Mouse (Mus musculus): ENCODE measurements around the gene Astn1. TPM values are rescaled to one million over a fixed set of nuclear protein-coding genes. Genes with fewer than 3 reads are reported as not detected.

Astn1 gene
- polyA plus RNA-seq, 1 experiment from 2014 or later, result 70.6 TPM

DNA sequence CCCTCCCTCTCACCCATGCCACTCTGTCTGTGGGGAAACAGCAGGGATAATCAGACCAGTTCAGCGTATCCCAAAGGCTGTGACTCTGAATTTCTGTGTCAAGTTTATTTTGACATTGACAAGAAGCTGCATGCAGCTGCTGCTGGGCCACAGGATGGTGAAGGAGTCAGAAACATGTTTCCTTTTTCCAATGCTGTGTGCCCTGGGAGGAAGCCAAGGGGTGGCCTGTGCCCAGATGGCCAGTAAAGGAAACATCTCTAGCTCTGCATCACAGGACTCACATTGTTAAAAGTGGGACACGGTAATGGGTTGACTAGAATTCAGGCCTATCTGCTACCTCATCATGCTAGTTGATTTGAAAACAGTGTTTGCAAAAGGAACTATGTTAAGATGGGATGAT is 279.2 kb downstream of the Astn1 start:
- Histone ChIP-seq H3K27me3 (ENCODE audit: control insufficient read depth, insufficient read depth, low read length) (no peaks in the 10 kb centered on the region), H3K4me1 (ENCODE audit: control insufficient read depth, insufficient read depth, low read length) (no peaks in the 10 kb centered on the region), H3K9ac (replicated peaks; ENCODE audit: low read depth, low read length) (no peak overlapping the region), H3K4me2 (ENCODE audit: low read depth, low read length) (no peak overlapping the region), H3K27ac (ENCODE audit: low read depth, low read length) (no peak overlapping the region), H3K36me3 (ENCODE audit: control insufficient read depth, insufficient read depth, low read length) (no peaks in the 10 kb centered on the region; the same call in 1 of the 2 replicates), H3K4me3 (ENCODE audit: low read depth, low read length) (no peak overlapping the region), H3K9me3 (ENCODE audit: control insufficient read depth, low read length) (no peaks in the 10 kb centered on the region)
- 84% methylated on average over 2 of the region's 2 CpGs for WGBS
- no peak for ATAC-seq (ENCODE audit: low read depth)

DNA sequence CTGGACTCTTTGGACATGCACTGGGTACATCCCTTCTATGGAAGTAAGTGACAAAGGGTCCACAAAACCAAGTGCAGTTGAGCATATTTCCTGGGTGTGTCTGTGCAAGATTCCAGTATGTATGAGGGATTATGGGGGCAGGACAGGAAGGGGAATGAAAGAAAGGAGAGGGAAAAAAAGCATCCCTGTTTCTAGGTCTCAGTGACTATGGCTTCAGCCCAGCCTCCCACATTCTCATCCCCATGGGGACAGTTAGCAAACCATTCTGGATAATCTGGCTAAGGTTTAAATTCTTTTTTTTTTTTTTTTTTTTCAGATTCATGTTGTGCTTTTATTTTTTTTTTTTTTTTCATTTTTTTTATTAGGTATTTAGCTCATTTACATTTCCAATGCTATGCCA is 280.2 kb downstream of the Astn1 start:
- H3K27ac ChIP-seq (ENCODE audit: low read depth, low read length), result no peak overlapping the region
- H3K4me1 ChIP-seq (ENCODE audit: control insufficient read depth, insufficient read depth, low read length), result no peaks in the 10 kb centered on the region
- no peak overlapping the region for H3K4me3 ChIP-seq (ENCODE audit: low read depth, low read length)
- no peaks in the 10 kb centered on the region for H3K9me3 ChIP-seq (ENCODE audit: control insufficient read depth, low read length)
- H3K4me2 ChIP-seq (ENCODE audit: low read depth, low read length), result no peak overlapping the region
- H3K9ac ChIP-seq (replicated peaks; ENCODE audit: low read depth, low read length), result no peak overlapping the region
- no peaks in the 10 kb centered on the region; the same call in 1 of the 2 replicates for H3K36me3 ChIP-seq (ENCODE audit: control insufficient read depth, insufficient read depth, low read length)
- no peak for ATAC-seq (ENCODE audit: low read depth)
- no peaks in the 10 kb centered on the region for H3K27me3 ChIP-seq (ENCODE audit: control insufficient read depth, insufficient read depth, low read length)

DNA sequence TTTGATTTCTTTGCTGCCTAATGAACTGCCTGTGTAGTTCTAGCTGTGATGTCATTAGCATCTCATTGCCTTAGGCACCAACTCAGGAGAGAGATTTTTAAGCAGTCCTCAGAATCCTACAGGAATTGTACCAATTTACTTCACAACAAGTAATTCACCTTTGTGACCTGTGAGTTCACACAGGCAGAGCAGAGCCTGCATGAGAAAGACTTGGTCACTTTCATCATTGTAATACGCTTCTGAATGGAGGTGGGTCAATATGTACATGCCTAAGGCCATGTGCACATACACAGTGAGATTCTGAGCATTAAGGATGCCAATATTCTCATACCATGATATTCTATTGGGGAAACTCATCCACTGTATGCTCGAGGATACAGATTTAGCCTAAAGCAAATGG is 290.7 kb downstream of the Astn1 start:
- no peaks in the 10 kb centered on the region for H3K4me1 ChIP-seq (ENCODE audit: control insufficient read depth, insufficient read depth, low read length)
- H3K36me3 ChIP-seq (ENCODE audit: control insufficient read depth, insufficient read depth, low read length), result 0 out of 2 replicates have a peak, but pooled peaks cover 5% of the 10 kb centered on the region
- WGBS, result 80% methylated on average over 2 of the region's 2 CpGs
- H3K27me3 ChIP-seq (ENCODE audit: control insufficient read depth, insufficient read depth, low read length), result no peaks in the 10 kb centered on the region
- ATAC-seq (ENCODE audit: low read depth), result no peak
- H3K4me2 ChIP-seq (ENCODE audit: low read depth, low read length), result no peak overlapping the region
- no peak overlapping the region for H3K4me3 ChIP-seq (ENCODE audit: low read depth, low read length)
- H3K9me3 ChIP-seq (ENCODE audit: control insufficient read depth, low read length), result no peaks in the 10 kb centered on the region
- H3K27ac ChIP-seq (ENCODE audit: low read depth, low read length), result no peak overlapping the region
- no peak overlapping the region for H3K9ac ChIP-seq (replicated peaks; ENCODE audit: low read depth, low read length)

DNA sequence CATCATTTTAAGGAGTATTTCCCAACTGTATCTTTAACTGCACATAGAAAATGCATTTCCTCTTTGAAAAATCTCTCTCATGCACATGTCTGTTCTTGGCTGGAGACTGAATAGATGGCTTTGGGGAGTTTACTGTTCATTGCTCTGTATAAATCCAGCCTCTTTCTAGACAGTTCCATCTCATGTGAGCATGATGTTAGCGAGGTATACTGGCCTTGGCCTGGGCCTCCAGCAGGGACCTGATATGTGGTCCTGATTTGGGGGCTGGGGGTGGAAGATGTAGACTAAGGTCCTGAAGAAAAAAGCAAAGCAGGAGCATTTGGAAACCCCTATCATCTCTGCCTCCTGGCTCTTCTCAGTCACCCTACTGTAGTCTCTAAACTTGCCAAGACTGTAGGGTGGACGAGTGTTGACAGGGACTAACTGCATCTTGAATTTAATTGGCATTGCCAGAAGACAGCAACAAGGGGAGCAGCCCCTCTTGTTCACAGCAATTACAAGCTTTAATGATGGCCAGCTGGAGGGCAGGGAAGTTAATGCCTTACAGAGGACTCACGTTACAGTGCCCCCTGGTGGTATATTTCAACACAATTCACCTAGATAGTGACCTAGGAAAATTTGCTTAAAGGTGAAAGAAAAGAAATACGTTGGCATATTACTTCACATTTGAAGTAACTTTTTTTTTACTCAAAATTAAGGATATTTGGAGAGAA is 291.9 kb downstream of the Astn1 start:
- 22% methylated on average over 4 of the region's 4 CpGs for WGBS
- Histone ChIP-seq H3K4me2 (ENCODE audit: low read depth, low read length) (no peak overlapping the region), H3K9me3 (ENCODE audit: control insufficient read depth, low read length) (no peaks in the 10 kb centered on the region), H3K9ac (replicated peaks; ENCODE audit: low read depth, low read length) (no peak overlapping the region), H3K36me3 (ENCODE audit: control insufficient read depth, insufficient read depth, low read length) (peaks cover 11% of the 10 kb centered on the region; the same call in 1 of the 2 replicates), H3K27me3 (ENCODE audit: control insufficient read depth, insufficient read depth, low read length) (no peaks in the 10 kb centered on the region), H3K27ac (ENCODE audit: low read depth, low read length) (no peak overlapping the region), H3K4me3 (ENCODE audit: low read depth, low read length) (no peak overlapping the region), H3K4me1 (ENCODE audit: control insufficient read depth, insufficient read depth, low read length) (no peaks in the 10 kb centered on the region)
- peak; percentile 68; the same call in 1 of the 2 replicates for ATAC-seq (ENCODE audit: low read depth)

DNA sequence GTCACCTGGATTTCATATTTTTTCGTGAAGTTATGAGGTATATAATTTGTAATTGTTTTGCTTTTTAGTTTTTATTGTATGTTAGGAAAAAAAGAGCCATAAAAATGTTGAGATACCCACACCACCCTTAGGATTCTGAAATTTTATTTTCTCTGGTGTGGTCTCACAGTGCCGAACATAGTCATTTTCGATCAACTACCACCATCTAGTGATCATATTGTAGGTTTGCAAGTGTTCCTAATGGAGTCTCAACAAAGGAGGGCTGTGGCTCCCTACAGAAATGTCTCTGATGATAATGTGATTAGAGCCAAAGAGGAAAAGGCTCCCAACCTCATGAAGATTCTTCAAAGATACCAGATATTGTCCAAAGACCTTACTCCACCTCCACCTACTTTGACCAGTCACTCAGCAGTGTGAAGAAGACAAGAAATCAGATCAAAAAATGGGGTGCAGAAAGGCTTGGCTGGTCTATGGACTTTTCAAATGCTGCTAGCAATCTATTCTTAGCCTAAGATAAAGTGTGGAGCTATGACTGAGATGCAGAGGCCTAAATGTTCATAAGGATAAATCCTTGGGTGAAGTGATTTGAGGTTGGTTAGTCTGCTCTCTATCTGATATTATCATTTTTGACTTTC is 292.6 kb downstream of the Astn1 start:
- Histone ChIP-seq H3K4me1 (ENCODE audit: control insufficient read depth, insufficient read depth, low read length) (no peaks in the 10 kb centered on the region), H3K9me3 (ENCODE audit: control insufficient read depth, low read length) (no peaks in the 10 kb centered on the region), H3K27me3 (ENCODE audit: control insufficient read depth, insufficient read depth, low read length) (no peaks in the 10 kb centered on the region), H3K36me3 (ENCODE audit: control insufficient read depth, insufficient read depth, low read length) (peaks cover 13% of the 10 kb centered on the region; the same call in 1 of the 2 replicates), H3K4me2 (ENCODE audit: low read depth, low read length) (no peak overlapping the region), H3K27ac (ENCODE audit: low read depth, low read length) (no peak overlapping the region), H3K9ac (replicated peaks; ENCODE audit: low read depth, low read length) (no peak overlapping the region), H3K4me3 (ENCODE audit: low read depth, low read length) (no peak overlapping the region)
- WGBS, result 39% methylated on average over 3 of the region's 3 CpGs
- ATAC-seq (ENCODE audit: low read depth), result peak; percentile 90

DNA sequence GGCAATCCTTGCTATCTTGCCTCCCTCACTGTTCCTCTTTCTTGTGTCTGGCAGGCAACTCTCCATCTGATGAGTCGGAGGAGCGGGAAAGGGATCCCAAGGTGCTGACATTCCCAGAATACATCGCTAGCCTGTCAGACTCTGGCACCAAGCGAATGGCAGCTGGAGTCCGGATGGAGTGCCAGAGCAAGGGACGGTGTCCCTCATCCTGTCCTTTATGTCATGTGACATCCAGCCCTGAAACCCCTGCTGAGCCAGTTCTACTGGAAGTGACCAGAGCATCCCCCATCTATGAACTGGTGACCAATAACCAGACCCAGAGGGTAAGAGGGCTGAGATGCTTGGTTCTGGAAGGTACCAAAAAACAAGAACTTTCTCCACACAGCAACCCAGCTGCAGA is 294.9 kb downstream of the Astn1 start:
- no peak for ATAC-seq (ENCODE audit: low read depth)
- 92% methylated on average over 6 of the region's 6 CpGs for WGBS

DNA sequence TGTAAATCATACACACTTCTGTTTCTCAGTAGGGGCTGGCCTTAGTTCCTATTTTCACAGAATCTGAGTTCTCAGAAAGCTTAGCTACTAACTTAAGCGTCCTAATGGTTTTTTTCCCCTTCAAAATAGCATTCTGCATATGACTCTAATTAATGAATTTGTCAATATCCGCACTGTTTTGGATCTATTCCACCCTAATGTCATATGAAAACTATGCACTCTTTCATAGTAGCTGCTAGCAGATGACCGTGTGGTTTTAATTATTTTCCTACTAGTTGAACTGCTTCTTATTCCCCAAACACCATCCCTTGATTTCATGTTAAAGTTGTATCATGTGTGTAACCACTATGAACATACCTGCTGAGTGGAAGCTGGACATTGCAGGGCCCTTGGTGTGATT is 303.9 kb downstream of the Astn1 start:
- Histone ChIP-seq H3K4me3 (ENCODE audit: low read depth, low read length) (no peak overlapping the region), H3K36me3 (ENCODE audit: control insufficient read depth, insufficient read depth, low read length) (peaks cover 17% of the 10 kb centered on the region), H3K27ac (ENCODE audit: low read depth, low read length) (no peak overlapping the region), H3K9ac (replicated peaks; ENCODE audit: low read depth, low read length) (no peak overlapping the region), H3K4me2 (ENCODE audit: low read depth, low read length) (no peak overlapping the region), H3K9me3 (ENCODE audit: control insufficient read depth, low read length) (no peaks in the 10 kb centered on the region), H3K27me3 (ENCODE audit: control insufficient read depth, insufficient read depth, low read length) (no peaks in the 10 kb centered on the region), H3K4me1 (ENCODE audit: control insufficient read depth, insufficient read depth, low read length) (no peaks in the 10 kb centered on the region)
- ATAC-seq (ENCODE audit: low read depth), result no peak
- WGBS, result 84% methylated on average over 3 of the region's 3 CpGs

More for the DNA sequence above, 294.9 kb downstream of the Astn1 start:
- Histone ChIP-seq H3K4me3 (ENCODE audit: low read depth, low read length) (no peak overlapping the region), H3K4me2 (ENCODE audit: low read depth, low read length) (no peak overlapping the region), H3K27ac (ENCODE audit: low read depth, low read length) (no peak overlapping the region), H3K36me3 (ENCODE audit: control insufficient read depth, insufficient read depth, low read length) (peaks cover 14% of the 10 kb centered on the region; the same call in 1 of the 2 replicates), H3K4me1 (ENCODE audit: control insufficient read depth, insufficient read depth, low read length) (no peaks in the 10 kb centered on the region), H3K27me3 (ENCODE audit: control insufficient read depth, insufficient read depth, low read length) (no peaks in the 10 kb centered on the region), H3K9me3 (ENCODE audit: control insufficient read depth, low read length) (no peaks in the 10 kb centered on the region), H3K9ac (replicated peaks; ENCODE audit: low read depth, low read length) (no peak overlapping the region)

DNA sequence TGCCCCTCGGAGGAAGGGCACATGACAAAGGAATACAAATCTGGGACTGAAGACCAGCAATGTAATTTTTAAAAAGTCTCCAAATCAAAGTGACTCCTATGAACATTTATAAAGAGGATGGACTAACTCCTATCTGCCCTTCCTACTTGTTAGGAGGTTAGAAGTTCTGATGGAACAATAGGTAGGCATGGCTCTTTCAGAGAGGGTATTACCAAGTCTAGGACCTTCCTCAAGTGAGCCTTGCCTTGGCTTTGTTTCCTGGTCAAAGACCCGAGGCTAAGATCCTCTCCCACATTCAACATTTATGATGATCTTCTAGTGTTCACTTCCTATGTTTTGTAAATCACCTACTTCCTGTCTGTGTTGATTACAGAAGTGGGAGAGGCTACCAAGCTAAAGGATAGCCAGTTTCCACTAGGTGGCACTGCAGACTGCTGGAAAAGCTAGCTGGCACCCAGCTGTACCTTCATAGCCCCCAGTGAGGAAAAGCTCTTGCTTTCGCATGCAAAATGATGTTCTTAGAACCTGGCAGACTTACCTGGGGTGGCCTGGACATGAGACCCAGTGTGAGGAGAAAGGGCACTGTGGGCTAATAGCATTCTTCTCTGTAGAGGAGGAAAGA is 308.0 kb downstream of the Astn1 start:
- Histone ChIP-seq H3K9me3 (ENCODE audit: control insufficient read depth, low read length) (no peaks in the 10 kb centered on the region), H3K36me3 (ENCODE audit: control insufficient read depth, insufficient read depth, low read length) (peaks cover 19% of the 10 kb centered on the region), H3K27ac (ENCODE audit: low read depth, low read length) (no peak overlapping the region), H3K9ac (replicated peaks; ENCODE audit: low read depth, low read length) (no peak overlapping the region), H3K4me2 (ENCODE audit: low read depth, low read length) (no peak overlapping the region), H3K27me3 (ENCODE audit: control insufficient read depth, insufficient read depth, low read length) (no peaks in the 10 kb centered on the region), H3K4me1 (ENCODE audit: control insufficient read depth, insufficient read depth, low read length) (no peaks in the 10 kb centered on the region), H3K4me3 (ENCODE audit: low read depth, low read length) (no peak overlapping the region)
- 41% methylated on average over 3 of the region's 3 CpGs for WGBS
- peak; percentile 72 for ATAC-seq (ENCODE audit: low read depth)

DNA sequence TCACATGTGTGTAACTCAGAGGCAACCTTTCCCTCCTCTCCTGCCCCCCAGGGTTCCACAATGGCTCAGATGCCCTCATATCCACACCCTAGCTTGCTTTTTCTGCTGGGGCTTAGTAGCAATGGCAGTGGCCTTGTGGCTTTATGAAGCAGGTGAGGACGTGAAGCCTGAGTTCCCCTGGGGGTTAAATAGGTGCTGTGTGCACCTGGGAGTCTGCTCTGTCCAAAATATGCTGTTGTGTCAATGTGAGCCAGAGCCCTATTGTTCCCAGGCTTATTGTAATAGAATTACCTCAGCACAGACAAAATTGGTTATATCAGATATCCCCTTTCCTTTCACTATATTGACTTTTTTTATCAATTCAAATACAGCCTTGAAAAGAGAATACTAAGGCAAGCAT is 325.7 kb downstream of the Astn1 start:
- WGBS, result 64% methylated on average over 1 of the region's 1 CpGs
- Histone ChIP-seq H3K9ac (replicated peaks; ENCODE audit: low read depth, low read length) (no peak overlapping the region), H3K27me3 (ENCODE audit: control insufficient read depth, insufficient read depth, low read length) (no peaks in the 10 kb centered on the region), H3K4me2 (ENCODE audit: low read depth, low read length) (no peak overlapping the region), H3K4me3 (ENCODE audit: low read depth, low read length) (no peak overlapping the region), H3K27ac (ENCODE audit: low read depth, low read length) (no peak overlapping the region), H3K9me3 (ENCODE audit: control insufficient read depth, low read length) (no peaks in the 10 kb centered on the region), H3K36me3 (ENCODE audit: control insufficient read depth, insufficient read depth, low read length) (peaks cover 14% of the 10 kb centered on the region; the same call in 1 of the 2 replicates), H3K4me1 (ENCODE audit: control insufficient read depth, insufficient read depth, low read length) (no peaks in the 10 kb centered on the region)
- ATAC-seq (ENCODE audit: low read depth), result no peak

Measured in neural tube, embryonic 14.5 days (tissue).